Mouse (Mus musculus): ENCODE data around the gene Tmem14a. TPM values are rescaled to one million over a fixed set of nuclear protein-coding genes. Genes with fewer than 3 reads are reported as not detected.

Tmem14a gene
- 5.9 TPM for polyA plus RNA-seq (2017; shearing (Covaris generic))

GRCm38 (mm10) chr1:21218489-21218919, at the start of gene Tmem14a:
Gene Tmem14a, plus strand, starts transcription at chr1:21218575.

GRCm38 (mm10) chr1:21239911-21240898, 21.8 kb downstream of the Tmem14a start, which contains the start of gene Gsta3:
Gene Gsta3, plus strand, starts transcription at chr1:21240589.

Other genes with a start within 250 kb of the Tmem14a start
- gene Tram2, start 139.3 kb upstream of the Tmem14a start, polyA plus RNA-seq (2017; shearing (Covaris generic)) = 5.2 TPM
- 1.6 TPM for gene Gsta3, start 22.0 kb downstream of the Tmem14a start, polyA plus RNA-seq (2017; shearing (Covaris generic))
- gene Khdc1a, start 131.1 kb downstream of the Tmem14a start, polyA plus RNA-seq (2017; shearing (Covaris generic)) = 3.7 TPM
- not detected for gene Khdc1c, start 149.8 kb downstream of the Tmem14a start, polyA plus RNA-seq (2017; shearing (Covaris generic))
- not detected for gene Khdc1b, start 165.0 kb downstream of the Tmem14a start, polyA plus RNA-seq (2017; shearing (Covaris generic))

Measured in CD4-positive, CD25-positive, alpha-beta regulatory T cell, adult 9 weeks (primary cell).